Mouse (Mus musculus): ENCODE data around the gene Iars2. TPM values are rescaled to one million over a fixed set of nuclear protein-coding genes. Genes with fewer than 3 reads are reported as not detected.

Gene Iars2
- polyA plus RNA-seq, 1 experiment from 2014 or later: 18.5 TPM

DNA sequence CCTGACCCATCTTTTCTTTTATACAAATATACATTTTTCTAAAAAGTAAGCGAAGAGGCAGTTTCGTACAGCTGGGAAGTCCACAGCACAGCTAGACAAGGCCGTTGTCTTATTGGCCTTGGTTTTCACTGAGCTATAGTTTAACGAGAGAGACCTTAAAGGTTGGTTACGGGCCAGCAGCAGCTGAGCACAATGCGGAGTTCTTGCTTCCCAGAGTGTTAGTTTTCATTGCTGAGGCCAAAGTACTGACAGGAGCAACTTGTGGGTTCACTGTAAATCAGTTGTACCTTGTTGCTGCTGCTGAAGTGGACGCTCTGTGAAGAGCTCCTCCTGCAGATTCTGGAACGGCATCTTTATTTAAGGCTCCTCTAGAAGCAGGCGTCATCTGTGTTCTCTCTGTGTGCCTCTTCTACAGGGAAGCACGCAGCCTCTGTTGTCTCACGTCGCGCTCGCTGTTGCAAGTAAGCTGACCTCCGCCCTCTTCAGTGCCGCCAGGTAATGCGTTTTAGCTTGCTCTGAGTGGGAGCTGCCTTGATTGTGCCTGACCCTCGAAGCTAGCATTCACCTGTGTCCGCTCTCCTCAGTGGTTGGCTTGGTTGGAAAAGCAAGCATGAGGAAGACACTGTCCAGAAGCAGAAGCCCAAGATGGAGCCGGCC lies 81.6 kb downstream of the Iars2 start:
- no peak overlapping the region for H3K27ac ChIP-seq (replicated peaks)
- H3K4me2 ChIP-seq: no peak overlapping the region
- no peaks in the 10 kb centered on the region for H3K27me3 ChIP-seq (replicated peaks)
- H3K9me3 ChIP-seq (replicated peaks): no peaks in the 10 kb centered on the region
- 91% methylated on average over 20 of the region's 20 CpGs for WGBS
- 0 out of 2 replicates have a peak, but pooled peaks cover 4% of the 10 kb centered on the region for H3K4me1 ChIP-seq
- ATAC-seq (ENCODE audit: low FRiP score): no peak
- peaks cover 73% of the 10 kb centered on the region for H3K36me3 ChIP-seq
- no peak overlapping the region for H3K9ac ChIP-seq (replicated peaks)
- no peak overlapping the region for H3K4me3 ChIP-seq (replicated peaks)

DNA sequence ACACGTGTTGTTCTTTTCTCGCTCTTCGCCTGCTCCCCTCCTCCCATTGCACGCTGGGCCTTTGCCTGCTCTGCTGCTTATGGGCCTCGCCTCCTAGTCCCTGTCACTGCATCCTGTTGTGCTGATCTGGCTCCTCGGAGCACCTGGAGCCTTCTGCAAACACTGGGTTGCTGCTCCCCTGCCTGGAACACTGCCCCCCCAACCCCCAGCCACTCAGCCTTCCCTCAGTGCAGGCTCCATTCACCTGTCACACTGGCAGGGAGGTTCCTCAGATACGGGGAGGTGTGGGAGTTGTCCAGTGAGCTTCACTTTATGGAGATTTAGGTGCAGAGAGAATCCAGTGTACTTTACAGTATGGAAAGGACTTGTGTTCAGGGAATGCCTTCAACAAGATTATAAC lies 83.7 kb downstream of the Iars2 start:
- Histone ChIP-seq H3K9me3 (replicated peaks) (no peaks in the 10 kb centered on the region), H3K4me1 (no peaks in the 10 kb centered on the region), H3K27ac (replicated peaks) (no peak overlapping the region), H3K27me3 (replicated peaks) (no peaks in the 10 kb centered on the region), H3K4me2 (no peak overlapping the region), H3K4me3 (replicated peaks) (no peak overlapping the region), H3K9ac (replicated peaks) (no peak overlapping the region), H3K36me3 (peaks cover 69% of the 10 kb centered on the region)
- no peak for ATAC-seq (ENCODE audit: low FRiP score)
- 91% methylated on average over 6 of the region's 7 CpGs for WGBS

DNA sequence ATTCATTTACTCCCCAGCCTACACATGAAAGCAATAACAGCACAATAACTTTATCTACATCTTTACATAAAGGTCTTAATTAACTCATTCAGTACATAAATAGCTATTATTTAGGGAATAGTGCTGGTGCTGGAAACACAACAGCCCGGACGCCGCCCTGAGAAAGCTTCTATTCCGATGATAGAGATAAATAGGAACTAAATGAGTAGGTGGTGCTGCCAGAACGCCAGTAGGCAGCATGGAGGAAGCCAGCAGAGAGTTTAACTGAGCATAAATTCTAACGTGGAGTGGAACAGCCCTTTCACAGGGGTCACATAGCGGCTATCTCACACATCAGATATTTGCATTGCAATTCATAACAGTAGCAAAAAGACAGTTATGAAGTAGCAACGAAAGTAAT lies 86.2 kb downstream of the Iars2 start:
- H3K9ac ChIP-seq (replicated peaks): no peak overlapping the region
- no peak overlapping the region for H3K4me3 ChIP-seq (replicated peaks)
- H3K4me1 ChIP-seq: no peaks in the 10 kb centered on the region
- WGBS: 70% methylated on average over 8 of the region's 8 CpGs
- no peaks in the 10 kb centered on the region for H3K27me3 ChIP-seq (replicated peaks)
- H3K4me2 ChIP-seq: no peak overlapping the region
- peaks cover 60% of the 10 kb centered on the region for H3K36me3 ChIP-seq
- no peaks in the 10 kb centered on the region for H3K9me3 ChIP-seq (replicated peaks)
- no peak overlapping the region for H3K27ac ChIP-seq (replicated peaks)
- no peak for ATAC-seq (ENCODE audit: low FRiP score)

DNA sequence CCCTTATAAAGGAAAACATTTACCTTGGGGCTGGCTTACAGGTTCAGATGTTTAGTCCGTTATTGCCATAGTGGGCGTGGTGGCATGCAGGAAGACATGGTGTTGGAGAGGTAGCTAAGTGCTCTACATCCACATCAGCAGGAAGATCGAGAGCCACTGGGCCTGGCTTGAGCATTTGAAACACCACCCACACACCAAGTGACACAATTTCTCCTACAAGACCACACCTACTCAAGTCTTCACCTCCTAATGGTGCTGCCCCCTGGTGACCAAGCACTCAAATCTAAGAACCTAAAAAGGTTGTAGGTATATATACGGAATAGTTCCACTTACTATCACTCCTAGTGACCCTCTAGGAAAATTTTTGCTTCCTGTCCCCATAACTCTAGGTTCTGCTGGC lies 92.7 kb downstream of the Iars2 start:
- Histone ChIP-seq H3K9me3 (replicated peaks) (no peaks in the 10 kb centered on the region), H3K4me2 (no peak overlapping the region), H3K4me3 (replicated peaks) (no peak overlapping the region), H3K36me3 (peaks cover 49% of the 10 kb centered on the region), H3K4me1 (no peaks in the 10 kb centered on the region), H3K27ac (replicated peaks) (no peak overlapping the region), H3K9ac (replicated peaks) (no peak overlapping the region), H3K27me3 (replicated peaks) (no peaks in the 10 kb centered on the region)
- 84% methylated on average over 4 of the region's 4 CpGs for WGBS
- no peak for ATAC-seq (ENCODE audit: low FRiP score)

DNA sequence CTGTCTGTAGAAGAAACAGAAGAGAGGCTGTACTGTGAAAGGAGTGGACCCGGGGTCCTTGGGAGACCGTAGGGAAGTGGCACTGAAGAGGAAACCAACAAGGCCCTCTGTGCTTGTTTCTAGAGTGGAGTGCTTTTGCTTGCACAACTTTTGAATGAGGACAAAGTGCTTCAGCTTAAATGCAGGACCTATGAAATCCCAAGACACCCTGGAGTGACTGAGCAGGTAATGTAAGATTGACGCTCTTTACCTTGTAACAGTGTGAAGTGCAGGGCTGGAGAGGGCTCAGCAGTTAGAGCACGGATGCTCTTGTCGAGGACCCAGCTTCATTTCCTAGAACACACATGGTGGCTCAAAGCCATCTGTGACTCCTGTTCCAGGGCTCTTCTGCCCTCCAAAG lies 93.4 kb downstream of the Iars2 start:
- no peak overlapping the region for H3K9ac ChIP-seq (replicated peaks)
- no peaks in the 10 kb centered on the region for H3K9me3 ChIP-seq (replicated peaks)
- no peaks in the 10 kb centered on the region for H3K27me3 ChIP-seq (replicated peaks)
- no peaks in the 10 kb centered on the region for H3K4me1 ChIP-seq
- no peak overlapping the region for H3K27ac ChIP-seq (replicated peaks)
- no peak for ATAC-seq (ENCODE audit: low FRiP score)
- H3K36me3 ChIP-seq: peaks cover 42% of the 10 kb centered on the region
- 93% methylated on average over 5 of the region's 5 CpGs for WGBS
- H3K4me3 ChIP-seq (replicated peaks): no peak overlapping the region
- no peak overlapping the region for H3K4me2 ChIP-seq

MicroRNA genes within 50 kb of the gene (microRNA counts, 519-probe panel; counts per million panel counts)
- microRNA mmu-miR-194 (2,658 counts per million, percentile 62 among the panel's probes with 10 or more counts), microRNA mmu-miR-664 (851 counts per million, percentile 3 among the panel's probes with 10 or more counts)

Small RNA genes within 50 kb of the gene (microRNA-seq; reads per million reads assigned to microRNA genes)
- gene Mir194-1 (1.6 reads per million), gene Mir215 (7.3 reads per million, percentile 22 among the genes with 10 or more reads in this experiment), gene Mir664 (11.1 reads per million, percentile 27 among the genes with 10 or more reads in this experiment)

Other genes with a start within 250 kb of the Iars2 start
- 23.8 and 24.5 TPM in 2 replicates for gene Rab3gap2, start 125.3 kb downstream of the Iars2 start, polyA plus RNA-seq (2015; fragmentation: Nextera tagmentation; extraction: Ambion mirVana)
- gene Bpnt1, start 2.8 kb upstream of the Iars2 start, polyA plus RNA-seq (2015; fragmentation: Nextera tagmentation; extraction: Ambion mirVana): 68.6 and 70.4 TPM in 2 replicates
- gene Eprs, start 33.6 kb upstream of the Iars2 start, polyA plus RNA-seq (2015; fragmentation: Nextera tagmentation; extraction: Ambion mirVana): 134 and 138 TPM in 2 replicates
- 5.6 and 5.8 TPM in 2 replicates for gene Slc30a10, start 125.5 kb upstream of the Iars2 start, polyA plus RNA-seq (2015; fragmentation: Nextera tagmentation; extraction: Ambion mirVana)